Mouse (Mus musculus): ENCODE measurements around the gene Hoxd4. TPM values are rescaled to one million over a fixed set of nuclear protein-coding genes. Genes with fewer than 3 reads are reported as not detected.

The Hoxd4 gene
- polyA plus RNA-seq, 1 experiment from 2014 or later: 0.82 TPM

GRCm38 (mm10) chr2:74704999-74705466 is 6.7 kb upstream of the Hoxd4 start:
- Histone ChIP-seq H3K36me3 (ENCODE audit: control insufficient read depth, insufficient read depth, low read length) (no peaks in the 10 kb centered on the region), H3K4me1 (ENCODE audit: control insufficient read depth, insufficient read depth, low read length) (peaks cover 12% of the 10 kb centered on the region; the same call in 1 of the 2 replicates), H3K4me2 (ENCODE audit: low read depth, low read length) (peak overlapping the region; percentile 72), H3K9ac (ENCODE audit: low read depth, low read length) (peak overlapping the region; percentile 58), H3K27ac (replicated peaks; ENCODE audit: low read depth, low read length) (0 out of 2 replicates have a peak overlapping the region, but pooled peaks have one; percentile 28), H3K9me3 (ENCODE audit: control insufficient read depth, low read length) (no peaks in the 10 kb centered on the region), H3K27me3 (replicated peaks; ENCODE audit: control insufficient read depth, insufficient read depth, low read length) (peaks cover 96% of the 10 kb centered on the region), H3K4me3 (ENCODE audit: low read depth, low read length) (peak overlapping the region; percentile 44)
- peak; percentile 22; the same call in 1 of the 2 replicates for ATAC-seq (ENCODE audit: low read depth)
- DNase-seq (ENCODE audit: low spot score): no peak
- WGBS: 0% methylated on average over 9 of the region's 66 CpGs

- DNase-seq (ENCODE audit: low spot score) (no peak), ATAC-seq (ENCODE audit: low read depth) (0 out of 2 replicates have a peak, but pooled peaks have one; percentile 23)
- H3K4me3 ChIP-seq (ENCODE audit: low read depth, low read length): peak overlapping the region; percentile 44
- H3K36me3 ChIP-seq (ENCODE audit: control insufficient read depth, insufficient read depth, low read length): no peaks in the 10 kb centered on the region
- peak overlapping the region; percentile 72 for H3K4me2 ChIP-seq (ENCODE audit: low read depth, low read length)
- peak overlapping the region; percentile 58 for H3K9ac ChIP-seq (ENCODE audit: low read depth, low read length)
- under 1% methylated on average over 15 of the region's 85 CpGs for WGBS
- no peaks in the 10 kb centered on the region for H3K9me3 ChIP-seq (ENCODE audit: control insufficient read depth, low read length)
- H3K27me3 ChIP-seq (replicated peaks; ENCODE audit: control insufficient read depth, insufficient read depth, low read length): peaks cover 96% of the 10 kb centered on the region
- peaks cover 12% of the 10 kb centered on the region; the same call in 1 of the 2 replicates for H3K4me1 ChIP-seq (ENCODE audit: control insufficient read depth, insufficient read depth, low read length)
- 0 out of 2 replicates have a peak overlapping the region, but pooled peaks have one; percentile 28 for H3K27ac ChIP-seq (replicated peaks; ENCODE audit: low read depth, low read length)
Observed at GRCm38 (mm10) chr2:74705467-74706089, 6.2 kb upstream of the Hoxd4 start.

- DNase-seq (ENCODE audit: low spot score) (no peak), ATAC-seq (ENCODE audit: low read depth) (no peak)
- peak overlapping the region; percentile 44 for H3K4me3 ChIP-seq (ENCODE audit: low read depth, low read length)
- no peak overlapping the region for H3K27ac ChIP-seq (replicated peaks; ENCODE audit: low read depth, low read length)
- H3K4me2 ChIP-seq (ENCODE audit: low read depth, low read length): peak overlapping the region; percentile 11; the same call in 1 of the 2 replicates
- 2% methylated on average over 13 of the region's 13 CpGs for WGBS
- H3K4me1 ChIP-seq (ENCODE audit: control insufficient read depth, insufficient read depth, low read length): peaks cover 12% of the 10 kb centered on the region; the same call in 1 of the 2 replicates
- H3K9ac ChIP-seq (ENCODE audit: low read depth, low read length): no peak overlapping the region
- no peaks in the 10 kb centered on the region for H3K9me3 ChIP-seq (ENCODE audit: control insufficient read depth, low read length)
- H3K36me3 ChIP-seq (ENCODE audit: control insufficient read depth, insufficient read depth, low read length): no peaks in the 10 kb centered on the region
- peaks cover 96% of the 10 kb centered on the region for H3K27me3 ChIP-seq (replicated peaks; ENCODE audit: control insufficient read depth, insufficient read depth, low read length)
Observed at GRCm38 (mm10) chr2:74706393-74706960, 5.3 kb upstream of the Hoxd4 start.

GRCm38 (mm10) chr2:74707599-74707998 is 4.1 kb upstream of the Hoxd4 start:
- Histone ChIP-seq H3K4me3 (ENCODE audit: low read depth, low read length) (no peak overlapping the region), H3K36me3 (ENCODE audit: control insufficient read depth, insufficient read depth, low read length) (no peaks in the 10 kb centered on the region), H3K9ac (ENCODE audit: low read depth, low read length) (no peak overlapping the region), H3K27me3 (replicated peaks; ENCODE audit: control insufficient read depth, insufficient read depth, low read length) (peaks cover 97% of the 10 kb centered on the region), H3K4me1 (ENCODE audit: control insufficient read depth, insufficient read depth, low read length) (peaks cover 12% of the 10 kb centered on the region; the same call in 1 of the 2 replicates), H3K27ac (replicated peaks; ENCODE audit: low read depth, low read length) (no peak overlapping the region), H3K4me2 (ENCODE audit: low read depth, low read length) (no peak overlapping the region), H3K9me3 (ENCODE audit: control insufficient read depth, low read length) (no peaks in the 10 kb centered on the region)
- ATAC-seq (ENCODE audit: low read depth) (no peak), DNase-seq (ENCODE audit: low spot score) (no peak)
- 11% methylated on average over 7 of the region's 7 CpGs for WGBS

GRCm38 (mm10) chr2:74708676-74709075 is 3.1 kb upstream of the Hoxd4 start:
- Histone ChIP-seq H3K9me3 (ENCODE audit: control insufficient read depth, low read length) (no peaks in the 10 kb centered on the region), H3K4me3 (ENCODE audit: low read depth, low read length) (no peak overlapping the region), H3K4me2 (ENCODE audit: low read depth, low read length) (no peak overlapping the region), H3K36me3 (ENCODE audit: control insufficient read depth, insufficient read depth, low read length) (no peaks in the 10 kb centered on the region), H3K27me3 (replicated peaks; ENCODE audit: control insufficient read depth, insufficient read depth, low read length) (peaks cover 97% of the 10 kb centered on the region), H3K27ac (replicated peaks; ENCODE audit: low read depth, low read length) (no peak overlapping the region), H3K4me1 (ENCODE audit: control insufficient read depth, insufficient read depth, low read length) (peaks cover 12% of the 10 kb centered on the region; the same call in 1 of the 2 replicates), H3K9ac (ENCODE audit: low read depth, low read length) (no peak overlapping the region)
- ATAC-seq (ENCODE audit: low read depth) (no peak), DNase-seq (ENCODE audit: low spot score) (no peak)
- 10% methylated on average over 4 of the region's 4 CpGs for WGBS

- H3K4me3 ChIP-seq (ENCODE audit: low read depth, low read length): no peak overlapping the region
- no peak overlapping the region for H3K9ac ChIP-seq (ENCODE audit: low read depth, low read length)
- H3K36me3 ChIP-seq (ENCODE audit: control insufficient read depth, insufficient read depth, low read length): no peaks in the 10 kb centered on the region
- ATAC-seq (ENCODE audit: low read depth): no peak
- peaks cover 97% of the 10 kb centered on the region for H3K27me3 ChIP-seq (replicated peaks; ENCODE audit: control insufficient read depth, insufficient read depth, low read length)
- H3K27ac ChIP-seq (replicated peaks; ENCODE audit: low read depth, low read length): no peak overlapping the region
- no peak for DNase-seq (ENCODE audit: low spot score)
- H3K4me2 ChIP-seq (ENCODE audit: low read depth, low read length): no peak overlapping the region
- H3K4me1 ChIP-seq (ENCODE audit: control insufficient read depth, insufficient read depth, low read length): peaks cover 9% of the 10 kb centered on the region; the same call in 1 of the 2 replicates
- no peaks in the 10 kb centered on the region for H3K9me3 ChIP-seq (ENCODE audit: control insufficient read depth, low read length)
- WGBS: 5% methylated on average over 5 of the region's 5 CpGs
Observed at GRCm38 (mm10) chr2:74709465-74710419, 2.0 kb upstream of the Hoxd4 start.

- H3K4me3 ChIP-seq (ENCODE audit: low read depth, low read length): peak overlapping the region; percentile 42; the same call in 1 of the 2 replicates
- no peaks in the 10 kb centered on the region for H3K9me3 ChIP-seq (ENCODE audit: control insufficient read depth, low read length)
- no peak overlapping the region for H3K9ac ChIP-seq (ENCODE audit: low read depth, low read length)
- H3K36me3 ChIP-seq (ENCODE audit: control insufficient read depth, insufficient read depth, low read length): no peaks in the 10 kb centered on the region
- peak overlapping the region; percentile 21 for H3K4me2 ChIP-seq (ENCODE audit: low read depth, low read length)
- peaks cover 99% of the 10 kb centered on the region for H3K27me3 ChIP-seq (replicated peaks; ENCODE audit: control insufficient read depth, insufficient read depth, low read length)
- ATAC-seq (ENCODE audit: low read depth) (no peak), DNase-seq (ENCODE audit: low spot score) (no peak)
- no peak overlapping the region for H3K27ac ChIP-seq (replicated peaks; ENCODE audit: low read depth, low read length)
- H3K4me1 ChIP-seq (ENCODE audit: control insufficient read depth, insufficient read depth, low read length): peaks cover 2% of the 10 kb centered on the region; the same call in 1 of the 2 replicates
- WGBS: 2% methylated on average over 16 of the region's 16 CpGs
Observed at GRCm38 (mm10) chr2:74710929-74711543, 693 bp upstream of the Hoxd4 start.

All from embryonic facial prominence, embryonic 14.5 days (tissue).